Mouse (Mus musculus): Measurements from ENCODE around the gene Rbpjl. TPM values are rescaled to one million over a fixed set of nuclear protein-coding genes. Genes with fewer than 3 reads are reported as not detected.

Rbpjl gene
- polyA plus RNA-seq, 1 experiment from 2014 or later = not detected

- Histone ChIP-seq H3K4me3 (ENCODE audit: low read depth, low read length) (no peak overlapping the region), H3K4me2 (ENCODE audit: low read depth, low read length, severe bottlenecking) (peak overlapping the region; percentile 6; the same call in 1 of the 2 replicates), H3K36me3 (ENCODE audit: control insufficient read depth, insufficient read depth, low read length) (no peaks in the 10 kb centered on the region), H3K9me3 (ENCODE audit: control insufficient read depth, low read length) (no peaks in the 10 kb centered on the region), H3K27me3 (ENCODE audit: control insufficient read depth, insufficient read depth, low read length) (peaks cover 12% of the 10 kb centered on the region), H3K27ac (ENCODE audit: low read depth, low read length) (no peak overlapping the region), H3K9ac (ENCODE audit: low read length) (no peak overlapping the region), H3K4me1 (replicated peaks; ENCODE audit: control insufficient read depth, insufficient read depth, low read length) (peaks cover 4% of the 10 kb centered on the region; the same call in 1 of the 2 replicates)
- peak; percentile 67 for ATAC-seq (replicated peaks; ENCODE audit: low FRiP score)
- peak; percentile 60 for DNase-seq (ENCODE audit: low spot score)
- WGBS = 6% methylated on average over 18 of the region's 18 CpGs
Observed at GRCm38 (mm10) chr2:164385927-164386763, 16.8 kb upstream of the Rbpjl start.

DNA sequence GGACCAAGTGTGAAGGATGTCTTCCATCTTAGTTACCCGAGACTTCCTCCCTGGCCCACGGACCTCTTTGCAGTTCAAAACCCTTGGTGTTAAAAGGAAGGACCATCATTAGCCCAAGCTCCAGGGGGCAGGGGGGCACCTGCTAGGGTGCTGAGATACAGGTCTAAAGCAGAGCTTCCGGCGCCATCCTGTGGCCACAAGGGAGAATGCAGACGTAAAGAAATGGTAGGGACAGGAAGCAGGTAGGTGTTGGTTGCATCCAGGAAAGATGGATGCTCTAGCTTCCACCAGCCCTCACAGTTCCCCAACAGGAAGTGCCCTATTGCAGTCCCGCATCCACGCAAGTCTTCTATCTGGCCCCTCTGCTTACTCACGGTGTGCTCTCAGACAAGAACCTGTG lies 16.0 kb upstream of the Rbpjl start:
- DNase-seq (ENCODE audit: low spot score) = peak; percentile 66
- H3K27me3 ChIP-seq (ENCODE audit: control insufficient read depth, insufficient read depth, low read length) = peaks cover 12% of the 10 kb centered on the region
- no peak overlapping the region for H3K4me2 ChIP-seq (ENCODE audit: low read depth, low read length, severe bottlenecking)
- no peak for ATAC-seq (replicated peaks; ENCODE audit: low FRiP score)
- 18% methylated on average over 8 of the region's 8 CpGs for WGBS
- no peaks in the 10 kb centered on the region for H3K9me3 ChIP-seq (ENCODE audit: control insufficient read depth, low read length)
- H3K4me3 ChIP-seq (ENCODE audit: low read depth, low read length) = no peak overlapping the region
- H3K9ac ChIP-seq (ENCODE audit: low read length) = no peak overlapping the region
- H3K4me1 ChIP-seq (replicated peaks; ENCODE audit: control insufficient read depth, insufficient read depth, low read length) = peaks cover 4% of the 10 kb centered on the region; the same call in 1 of the 2 replicates
- no peak overlapping the region for H3K27ac ChIP-seq (ENCODE audit: low read depth, low read length)
- no peaks in the 10 kb centered on the region for H3K36me3 ChIP-seq (ENCODE audit: control insufficient read depth, insufficient read depth, low read length)

DNA sequence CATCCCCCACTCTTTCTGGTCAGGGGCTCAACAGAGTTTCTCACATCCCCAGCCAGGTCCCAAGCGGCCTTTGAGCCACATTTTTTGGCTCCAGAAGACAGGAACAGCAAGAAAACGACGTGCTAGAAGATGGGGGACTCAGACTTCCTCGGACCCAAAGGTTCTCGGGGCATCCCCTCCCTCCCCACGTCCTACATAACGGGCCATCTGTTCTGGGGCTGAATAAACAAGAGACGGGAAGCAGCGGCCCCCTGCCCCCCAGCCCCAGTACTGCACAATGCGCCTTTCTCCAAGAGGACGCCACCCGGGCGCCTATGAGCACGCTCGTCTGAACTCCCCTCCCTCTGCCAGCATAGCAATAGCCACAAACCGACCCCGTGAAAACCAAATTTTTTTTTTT lies 13.9 kb upstream of the Rbpjl start, which contains the start of gene Slpi:
Slpi (minus strand) TSS at position 76 of the 400 bp plus-strand sequence.
- no peak within 1 kb of the TSS for H3K27ac ChIP-seq (ENCODE audit: low read depth, low read length)
- H3K9ac ChIP-seq (ENCODE audit: low read length) = peak within 1 kb of the TSS; percentile 41
- peaks cover 4% of the 10 kb centered on the region; the same call in 1 of the 2 replicates for H3K4me1 ChIP-seq (replicated peaks; ENCODE audit: control insufficient read depth, insufficient read depth, low read length)
- peak; percentile 57; the same call in 1 of the 2 replicates for ATAC-seq (replicated peaks; ENCODE audit: low FRiP score)
- H3K27me3 ChIP-seq (ENCODE audit: control insufficient read depth, insufficient read depth, low read length) = peaks cover 12% of the 10 kb centered on the region
- peak within 1 kb of the TSS; percentile 31 for H3K4me3 ChIP-seq (ENCODE audit: low read depth, low read length)
- peak within 1 kb of the TSS; percentile 50 for H3K4me2 ChIP-seq (ENCODE audit: low read depth, low read length, severe bottlenecking)
- under 1% methylated on average over 17 of the region's 17 CpGs for whole genome bisulfite sequencing
- H3K9me3 ChIP-seq (ENCODE audit: control insufficient read depth, low read length) = no peaks in the 10 kb centered on the region
- H3K36me3 ChIP-seq (ENCODE audit: control insufficient read depth, insufficient read depth, low read length) = no peaks in the 10 kb centered on the region
- DNase-seq (ENCODE audit: low spot score) = peak; percentile 73

DNA sequence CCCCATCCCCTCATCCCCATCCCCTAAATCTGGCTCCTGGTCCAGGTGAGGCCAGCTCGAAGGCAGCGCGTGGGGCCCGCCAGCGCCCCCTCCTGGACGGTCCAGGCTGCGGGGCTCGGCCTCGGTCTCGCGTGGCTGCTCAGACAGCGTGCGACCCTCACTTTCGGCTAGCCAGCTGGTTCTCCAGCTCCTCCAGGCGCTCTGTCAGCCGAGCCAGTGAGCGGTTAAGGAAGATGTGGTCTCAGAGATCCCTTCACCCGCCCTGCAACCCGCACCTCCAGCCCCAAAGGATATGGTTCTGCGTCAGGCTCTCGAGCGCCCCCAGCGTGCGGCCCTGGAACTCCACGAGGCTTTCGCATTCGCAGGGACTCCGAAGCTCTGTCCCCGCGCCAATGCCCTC lies 13.4 kb upstream of the Rbpjl start:
- DNase-seq (ENCODE audit: low spot score) (peak; percentile 93), ATAC-seq (replicated peaks; ENCODE audit: low FRiP score) (peak; percentile 60)
- Histone ChIP-seq H3K9me3 (ENCODE audit: control insufficient read depth, low read length) (no peaks in the 10 kb centered on the region), H3K9ac (ENCODE audit: low read length) (peak overlapping the region; percentile 41), H3K27ac (ENCODE audit: low read depth, low read length) (no peak overlapping the region), H3K4me1 (replicated peaks; ENCODE audit: control insufficient read depth, insufficient read depth, low read length) (peaks cover 4% of the 10 kb centered on the region; the same call in 1 of the 2 replicates), H3K27me3 (ENCODE audit: control insufficient read depth, insufficient read depth, low read length) (peaks cover 12% of the 10 kb centered on the region), H3K4me3 (ENCODE audit: low read depth, low read length) (peak overlapping the region; percentile 31), H3K36me3 (ENCODE audit: control insufficient read depth, insufficient read depth, low read length) (no peaks in the 10 kb centered on the region), H3K4me2 (ENCODE audit: low read depth, low read length, severe bottlenecking) (peak overlapping the region; percentile 50)
- under 1% methylated on average over 25 of the region's 30 CpGs for WGBS

DNA sequence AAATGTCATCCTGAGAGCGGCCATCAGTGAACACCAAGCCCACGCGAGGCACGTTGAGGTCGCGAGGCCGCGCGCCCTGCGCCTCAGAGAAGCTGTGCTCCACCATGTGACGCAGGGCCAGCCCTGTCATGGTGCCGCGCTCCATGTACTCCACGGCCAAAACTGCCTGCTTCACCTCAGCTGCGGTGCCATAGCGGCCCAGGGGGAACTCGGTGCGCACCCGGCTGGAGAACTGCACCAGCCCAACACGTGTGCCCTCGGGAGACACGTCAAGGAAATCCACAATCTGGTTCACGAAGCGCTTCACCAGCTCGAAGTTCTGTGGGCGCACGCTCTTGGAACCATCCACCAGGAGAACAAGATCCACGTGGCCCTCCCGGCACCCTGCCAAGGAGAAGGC lies 9.8 kb upstream of the Rbpjl start:
- WGBS = 85% methylated on average over 29 of the region's 29 CpGs
- DNase-seq (ENCODE audit: low spot score) = no peak
- no peak overlapping the region for H3K4me2 ChIP-seq (ENCODE audit: low read depth, low read length, severe bottlenecking)
- H3K27ac ChIP-seq (ENCODE audit: low read depth, low read length) = no peak overlapping the region
- H3K4me1 ChIP-seq (replicated peaks; ENCODE audit: control insufficient read depth, insufficient read depth, low read length) = no peaks in the 10 kb centered on the region
- H3K9ac ChIP-seq (ENCODE audit: low read length) = no peak overlapping the region
- no peak overlapping the region for H3K4me3 ChIP-seq (ENCODE audit: low read depth, low read length)
- H3K36me3 ChIP-seq (ENCODE audit: control insufficient read depth, insufficient read depth, low read length) = no peaks in the 10 kb centered on the region
- peaks cover 6% of the 10 kb centered on the region for H3K27me3 ChIP-seq (ENCODE audit: control insufficient read depth, insufficient read depth, low read length)
- H3K9me3 ChIP-seq (ENCODE audit: control insufficient read depth, low read length) = peaks cover 3% of the 10 kb centered on the region; the same call in 1 of the 2 replicates
- no peak for ATAC-seq (replicated peaks; ENCODE audit: low FRiP score)

- no peak overlapping the region for H3K27ac ChIP-seq (ENCODE audit: low read depth, low read length)
- no peak overlapping the region for H3K4me3 ChIP-seq (ENCODE audit: low read depth, low read length)
- H3K9ac ChIP-seq (ENCODE audit: low read length) = no peak overlapping the region
- no peaks in the 10 kb centered on the region for H3K36me3 ChIP-seq (ENCODE audit: control insufficient read depth, insufficient read depth, low read length)
- H3K27me3 ChIP-seq (ENCODE audit: control insufficient read depth, insufficient read depth, low read length) = peaks cover 22% of the 10 kb centered on the region
- peaks cover 3% of the 10 kb centered on the region; the same call in 1 of the 2 replicates for H3K9me3 ChIP-seq (ENCODE audit: control insufficient read depth, low read length)
- ATAC-seq (replicated peaks; ENCODE audit: low FRiP score) (no peak), DNase-seq (ENCODE audit: low spot score) (no peak)
- 92% methylated on average over 7 of the region's 7 CpGs for WGBS
- H3K4me1 ChIP-seq (replicated peaks; ENCODE audit: control insufficient read depth, insufficient read depth, low read length) = no peaks in the 10 kb centered on the region
- H3K4me2 ChIP-seq (ENCODE audit: low read depth, low read length, severe bottlenecking) = no peak overlapping the region
Observed at GRCm38 (mm10) chr2:164396076-164396475, 6.9 kb upstream of the Rbpjl start.

GRCm38 (mm10) chr2:164396911-164397310 lies 6.0 kb upstream of the Rbpjl start:
- peaks cover 30% of the 10 kb centered on the region for H3K27me3 ChIP-seq (ENCODE audit: control insufficient read depth, insufficient read depth, low read length)
- no peak overlapping the region for H3K9ac ChIP-seq (ENCODE audit: low read length)
- no peak overlapping the region for H3K4me2 ChIP-seq (ENCODE audit: low read depth, low read length, severe bottlenecking)
- H3K9me3 ChIP-seq (ENCODE audit: control insufficient read depth, low read length) = peaks cover 3% of the 10 kb centered on the region; the same call in 1 of the 2 replicates
- WGBS = 76% methylated on average over 12 of the region's 12 CpGs
- DNase-seq (ENCODE audit: low spot score) (no peak), ATAC-seq (replicated peaks; ENCODE audit: low FRiP score) (no peak)
- no peaks in the 10 kb centered on the region for H3K4me1 ChIP-seq (replicated peaks; ENCODE audit: control insufficient read depth, insufficient read depth, low read length)
- no peak overlapping the region for H3K27ac ChIP-seq (ENCODE audit: low read depth, low read length)
- H3K36me3 ChIP-seq (ENCODE audit: control insufficient read depth, insufficient read depth, low read length) = no peaks in the 10 kb centered on the region
- no peak overlapping the region for H3K4me3 ChIP-seq (ENCODE audit: low read depth, low read length)

GRCm38 (mm10) chr2:164403396-164404081 lies 598 bp downstream of the Rbpjl start:
- Histone ChIP-seq H3K4me1 (replicated peaks; ENCODE audit: control insufficient read depth, insufficient read depth, low read length) (peaks cover 3% of the 10 kb centered on the region; the same call in 1 of the 2 replicates), H3K4me3 (ENCODE audit: low read depth, low read length) (no peak overlapping the region), H3K36me3 (ENCODE audit: control insufficient read depth, insufficient read depth, low read length) (no peaks in the 10 kb centered on the region), H3K9ac (ENCODE audit: low read length) (no peak overlapping the region), H3K9me3 (ENCODE audit: control insufficient read depth, low read length) (no peaks in the 10 kb centered on the region), H3K4me2 (ENCODE audit: low read depth, low read length, severe bottlenecking) (no peak overlapping the region), H3K27me3 (ENCODE audit: control insufficient read depth, insufficient read depth, low read length) (peaks cover 93% of the 10 kb centered on the region), H3K27ac (ENCODE audit: low read depth, low read length) (no peak overlapping the region)
- ATAC-seq (replicated peaks; ENCODE audit: low FRiP score) (no peak), DNase-seq (ENCODE audit: low spot score) (no peak)
- WGBS = 7% methylated on average over 13 of the region's 14 CpGs

Measured in forebrain, embryonic 11.5 days (tissue).